Mouse (Mus musculus): Measurements from ENCODE around the gene Ugt1a9.

GRCm38 (mm10) chr1:88219054-88219453 is 148.5 kb downstream of the Ugt1a9 start:
- TF ChIP-seq GATA1 (IDR thresholded peaks at IDR 0.05; ENCODE audit: borderline replicate concordance, low read length) (no peak), FLI1 (IDR thresholded peaks at IDR 0.05; ENCODE audit: low read length) (no peak)
